Mouse (Mus musculus) lung, adult 2 months (tissue): ENCODE measurements around the gene Ptpn1.

Source experiments
- CTCF ChIP-seq: fragments of 200-500 bp; IDR thresholded peaks from 2 replicates; pipeline ENCODE4 v1.5.1; 2011; ENCODE audit warnings: mild to moderate bottlenecking, low read length, control low read depth; ENCODE audit not compliant: insufficient read depth
- POLR2A ChIP-seq: fragments of 200-500 bp; IDR thresholded peaks from 2 replicates; pipeline ENCODE4 v1.6.1; 2011; ENCODE audit warnings: low read depth, mild to moderate bottlenecking, control low read depth, low read length, borderline replicate concordance; ENCODE audit errors: extremely low read depth

DNA sequence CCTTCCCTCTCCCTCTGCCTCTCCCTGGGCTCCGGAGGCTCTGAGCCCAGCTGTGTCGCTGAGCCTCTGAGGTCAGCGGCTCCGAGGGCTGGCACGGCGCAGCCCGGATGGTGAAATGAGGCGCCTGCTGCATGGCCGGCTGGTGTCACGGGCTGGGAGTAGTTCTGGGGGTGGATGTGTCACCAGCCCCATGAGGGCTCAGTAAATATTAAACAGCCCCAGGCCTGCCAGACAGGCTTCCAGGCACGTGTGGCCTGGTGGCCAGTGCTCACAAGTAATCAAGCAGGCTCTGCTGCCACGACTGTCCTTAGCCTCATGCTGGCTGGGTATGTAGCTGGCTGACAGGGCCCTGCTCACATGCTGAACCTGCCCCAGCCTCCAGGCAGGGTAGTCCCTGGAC is 71.6 kb downstream of the Ptpn1 start:
- TF ChIP-seq CTCF = no peak
- no peak for TF ChIP-seq POLR2A
